Mouse (Mus musculus) small intestine, adult 2 months (tissue): ENCODE measurements around the gene Gstm4. TPM values are rescaled to one million over a fixed set of nuclear protein-coding genes. Genes with fewer than 3 reads are reported as not detected.
A peak's percentile ranks its signal among the peaks of the same experiment; 100 is the strongest.

ENCODE experiments used
- H3K27ac ChIP-seq: fragments of 200-500 bp; 2 replicates; pipeline ENCODE4 v1.5.1; 2012; ENCODE audit warnings: low read depth, low read length, control low read depth, inconsistent platforms; ENCODE audit not compliant: insufficient read depth
- H3K27me3 ChIP-seq: fragments of 200-500 bp; 2 replicates; pipeline ENCODE4 v1.6.1; 2012; ENCODE audit warnings: mild to moderate bottlenecking, moderate library complexity, low read length, inconsistent platforms; ENCODE audit not compliant: control insufficient read depth, insufficient read depth
- H3K36me3 ChIP-seq: fragments of 200-500 bp; 2 replicates; pipeline ENCODE4 v1.6.1; 2012; ENCODE audit warnings: mild to moderate bottlenecking, low read length, control low read depth, inconsistent platforms; ENCODE audit not compliant: control insufficient read depth, insufficient read depth
- H3K4me1 ChIP-seq: fragments of 200-500 bp; 2 replicates; pipeline ENCODE4 v1.6.1; 2012; ENCODE audit warnings: low read length, inconsistent platforms, mixed read lengths; ENCODE audit not compliant: control insufficient read depth, insufficient read depth, insufficient read length
- H3K4me3 ChIP-seq: fragments of 200-500 bp; 2 replicates; pipeline ENCODE4 v1.5.1; 2012; ENCODE audit warnings: low read depth, mild to moderate bottlenecking, control low read depth, inconsistent platforms, low read length, moderate library complexity
- CTCF ChIP-seq: fragments of 200-500 bp; IDR thresholded peaks from 2 replicates; pipeline ENCODE4 v1.5.1; 2012; ENCODE audit warnings: low read depth, mild to moderate bottlenecking, control low read depth, inconsistent platforms, low read length, moderate library complexity, mixed read lengths; ENCODE audit not compliant: insufficient replicate concordance, insufficient read length; ENCODE audit errors: extremely low read depth
- POLR2A ChIP-seq: fragments of 200-500 bp; IDR thresholded peaks from 2 replicates; pipeline ENCODE4 v1.6.1; 2012; ENCODE audit warnings: low read depth, mild to moderate bottlenecking, control low read depth, inconsistent platforms, low read length, moderate library complexity
- WGBS: fragments of 180-500 bp; shearing (Covaris S2); methylation state at CpG from one replicate; pipeline ENCODE4 v1.1.7; 2018; 5-methylcytosine and 5-hydroxymethylcytosine counted together
- polyA plus RNA-seq: library from polyadenylated mRNA; depleted of rRNA; stranded (reverse); fragments of >200 nt; gene quantifications from 2 replicates; pipeline ENCODE4 v1.2.3, GENCODE M21; 2012

Gstm4 gene
- polyA plus RNA-seq, 1 experiment: 5.6 TPM

DNA sequence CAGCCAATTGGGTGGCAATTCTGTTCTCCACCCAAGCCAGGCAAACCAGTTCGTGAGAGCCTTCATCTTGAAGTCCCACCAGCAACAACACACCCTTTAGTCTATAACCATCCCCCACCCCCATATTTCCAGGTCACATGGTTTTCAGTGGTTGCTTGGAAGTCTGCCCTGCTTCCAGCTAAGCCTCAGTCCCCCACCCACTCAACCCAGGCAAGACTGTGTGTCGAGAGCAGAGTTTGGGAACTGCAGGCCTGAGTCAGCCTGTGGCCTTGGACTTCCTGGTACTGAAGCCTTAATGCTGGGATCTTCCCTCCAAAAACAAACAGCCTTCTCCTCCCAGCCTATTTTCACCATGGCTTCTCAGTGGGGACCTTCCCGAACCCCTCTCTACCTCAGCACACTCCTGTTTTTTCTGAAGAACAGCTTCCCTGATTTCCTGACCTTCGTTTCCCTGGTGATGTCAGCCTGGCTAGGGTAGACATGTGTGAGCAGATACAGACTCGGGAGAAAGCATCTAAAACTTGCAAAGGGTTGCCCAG is 44.2 kb upstream of the Gstm4 start:
- H3K27ac ChIP-seq: no peak overlapping the region
- WGBS: 64% methylated on average over 5 of the region's 5 CpGs

DNA sequence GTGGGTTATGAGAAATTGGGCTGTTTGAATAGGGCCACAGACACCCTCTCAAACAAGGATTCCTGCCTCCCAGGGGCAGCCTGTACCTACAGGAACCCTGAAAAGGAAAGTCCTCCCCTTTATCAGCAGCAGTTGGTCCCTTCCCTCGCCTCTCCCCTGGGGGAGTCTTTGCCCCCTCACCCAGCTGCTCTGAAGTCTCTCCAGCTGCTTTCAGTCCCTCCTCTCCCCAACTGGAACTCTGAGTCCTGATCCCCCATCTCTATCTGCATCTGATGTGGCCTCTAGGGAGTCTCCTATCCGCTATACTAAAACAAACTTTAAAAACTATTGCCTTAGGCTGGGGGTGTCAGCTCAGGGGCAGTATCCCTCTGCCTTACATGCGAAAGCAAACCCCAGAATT is 42.6 kb upstream of the Gstm4 start:
- 76% methylated on average over 3 of the region's 3 CpGs for WGBS
- H3K27ac ChIP-seq: 0 out of 2 replicates have a peak overlapping the region, but pooled peaks have one; percentile 32
- no peak for TF ChIP-seq POLR2A
- no peak for TF ChIP-seq CTCF

More for the DNA sequence above, 44.2 kb upstream of the Gstm4 start:
- TF ChIP-seq POLR2A (no peak), CTCF (no peak)
- Histone ChIP-seq H3K27me3 (no peaks in the 10 kb centered on the region), H3K4me3 (no peak overlapping the region), H3K4me1 (peaks cover 12% of the 10 kb centered on the region; the same call in 1 of the 2 replicates), H3K36me3 (no peaks in the 10 kb centered on the region)

DNA sequence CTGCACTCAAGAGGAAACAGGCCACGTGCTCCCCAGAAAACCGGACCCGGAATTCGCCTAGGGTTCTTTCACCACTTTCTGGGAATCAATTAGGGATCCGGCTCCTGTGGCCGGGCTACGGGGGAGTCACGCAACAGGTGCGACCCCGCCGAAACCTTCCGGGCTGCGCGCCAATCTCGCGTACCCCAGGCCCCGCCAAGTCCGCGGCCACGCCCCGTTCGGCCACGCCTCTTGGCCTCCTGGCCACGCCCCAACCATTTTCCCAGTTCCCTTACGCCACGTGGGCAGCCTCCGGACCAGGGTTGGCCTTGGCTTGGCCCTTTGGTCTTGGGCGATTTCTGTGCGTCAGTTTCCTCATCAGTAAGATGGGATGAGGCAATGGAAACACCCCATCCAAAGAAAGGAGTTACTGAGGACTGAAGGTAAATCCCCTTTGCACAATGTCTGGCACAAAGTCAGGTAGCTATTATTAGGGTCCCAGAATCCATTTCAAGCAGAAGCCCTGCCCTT is 41.8 kb upstream of the Gstm4 start, which contains the start of gene Ampd2:
Gene Ampd2 (minus strand): TSS at position 182 of the 510 bp plus-strand sequence.
- TF ChIP-seq CTCF (no peak), POLR2A (no peak)
- peaks cover 13% of the 10 kb centered on the region; the same call in 1 of the 2 replicates for H3K4me1 ChIP-seq
- peak within 1 kb of the TSS; percentile 87 for H3K27ac ChIP-seq
- no peaks in the 10 kb centered on the region for H3K36me3 ChIP-seq
- under 1% methylated on average over 29 of the region's 29 CpGs for WGBS
- no peaks in the 10 kb centered on the region for H3K27me3 ChIP-seq
- peak within 1 kb of the TSS; percentile 76 for H3K4me3 ChIP-seq

More for the DNA sequence above, 42.6 kb upstream of the Gstm4 start:
- no peaks in the 10 kb centered on the region for H3K27me3 ChIP-seq
- H3K36me3 ChIP-seq: no peaks in the 10 kb centered on the region
- no peak overlapping the region for H3K4me3 ChIP-seq
- H3K4me1 ChIP-seq: peaks cover 13% of the 10 kb centered on the region; the same call in 1 of the 2 replicates

DNA sequence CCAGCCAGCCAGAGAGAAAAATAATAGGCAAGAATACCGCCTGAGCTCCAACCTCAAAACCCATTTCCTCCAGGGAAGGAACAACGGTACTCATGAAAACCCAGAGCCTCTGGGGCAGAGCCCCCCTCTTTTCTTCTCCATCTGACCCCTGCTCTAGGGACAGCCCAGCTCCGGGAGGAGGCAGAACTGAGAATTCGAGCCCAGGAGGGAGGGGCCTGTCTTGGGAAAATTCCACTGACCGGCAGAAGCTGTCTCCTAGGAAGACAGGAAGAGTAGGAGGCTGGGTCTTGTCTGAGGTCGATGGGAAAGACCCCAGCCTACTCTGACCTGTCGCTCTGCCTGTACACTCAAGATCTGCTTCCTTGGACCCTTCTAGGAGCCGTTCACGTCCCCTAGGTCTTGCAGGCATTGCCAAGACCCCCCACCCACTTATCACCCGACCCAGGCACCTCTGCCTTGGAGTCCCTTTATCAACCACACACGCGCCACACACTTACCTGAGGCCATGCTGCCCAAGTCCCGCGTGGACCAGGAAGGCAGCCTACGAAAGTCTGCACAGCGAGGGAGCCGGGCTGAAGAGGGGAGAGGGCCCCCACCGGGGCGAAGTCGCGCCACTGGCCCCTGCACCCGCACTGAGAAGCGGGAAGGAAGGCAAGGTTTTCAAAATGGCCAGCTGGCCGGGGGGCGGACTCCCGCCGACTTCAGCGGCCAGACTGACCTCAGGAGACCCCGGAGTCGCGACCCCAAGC is 41.2 kb upstream of the Gstm4 start:
- WGBS: under 1% methylated on average over 31 of the region's 31 CpGs
- Histone ChIP-seq H3K27me3 (no peaks in the 10 kb centered on the region), H3K36me3 (no peaks in the 10 kb centered on the region), H3K4me3 (peak overlapping the region; percentile 76), H3K27ac (peak overlapping the region; percentile 87), H3K4me1 (peaks cover 13% of the 10 kb centered on the region; the same call in 1 of the 2 replicates)
- no peak; the same call in 1 of the 2 replicates for TF ChIP-seq POLR2A
- no peak for TF ChIP-seq CTCF

DNA sequence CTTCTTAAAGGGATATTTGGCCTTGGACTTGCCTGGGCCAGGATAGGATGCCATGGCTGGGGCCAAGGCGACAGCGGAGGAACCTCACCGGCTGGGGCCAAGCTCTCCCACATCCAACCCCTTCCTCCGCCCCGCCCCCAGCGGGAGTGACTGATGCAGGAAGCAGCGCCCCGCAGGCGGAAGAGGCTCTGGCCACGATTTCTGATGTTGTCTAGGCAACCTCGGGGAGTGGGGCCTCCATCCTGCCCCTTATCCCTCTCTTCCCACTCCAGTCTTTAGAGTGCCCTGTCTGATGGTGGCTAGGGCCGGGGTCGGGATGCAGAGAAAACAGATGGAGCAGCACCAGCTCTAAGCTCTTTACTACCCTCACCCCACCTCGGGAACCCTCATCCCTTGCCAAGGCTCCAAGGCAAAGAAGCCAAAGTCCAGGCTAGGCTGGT is 40.6 kb upstream of the Gstm4 start:
- TF ChIP-seq CTCF (no peak), POLR2A (0 out of 2 replicates have a peak, but pooled peaks have one; percentile 12)
- H3K27ac ChIP-seq: peak overlapping the region; percentile 87
- no peaks in the 10 kb centered on the region for H3K27me3 ChIP-seq
- 2% methylated on average over 14 of the region's 14 CpGs for WGBS
- peak overlapping the region; percentile 76 for H3K4me3 ChIP-seq
- peaks cover 13% of the 10 kb centered on the region; the same call in 1 of the 2 replicates for H3K4me1 ChIP-seq
- H3K36me3 ChIP-seq: peaks cover 4% of the 10 kb centered on the region; the same call in 1 of the 2 replicates

DNA sequence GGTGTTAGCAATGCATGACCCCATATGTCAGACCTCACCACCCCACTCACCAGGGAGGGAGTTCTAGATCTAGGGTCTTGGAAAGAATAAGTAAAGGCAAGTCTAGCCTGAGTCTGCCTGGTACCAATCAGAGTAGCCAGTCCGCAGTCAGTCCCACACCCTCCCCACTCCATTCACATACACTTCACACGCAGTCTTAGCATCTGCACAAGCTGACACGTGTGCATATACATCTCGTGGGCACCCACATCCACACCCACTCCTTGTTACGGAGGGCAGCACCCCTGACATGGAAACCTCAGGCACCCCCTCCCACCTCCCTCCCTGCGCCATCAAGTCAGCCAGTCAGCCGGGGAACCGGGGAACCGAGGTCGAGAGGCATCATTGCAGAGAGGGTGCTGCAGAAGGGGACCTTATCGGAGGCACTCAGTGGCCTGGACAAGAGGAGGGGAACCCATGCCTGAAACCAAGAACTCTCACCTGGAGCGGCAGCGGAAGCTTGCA is 40.1 kb upstream of the Gstm4 start:
- no peaks in the 10 kb centered on the region for H3K27me3 ChIP-seq
- 8% methylated on average over 13 of the region's 13 CpGs for WGBS
- TF ChIP-seq CTCF (no peak), POLR2A (no peak)
- peaks cover 9% of the 10 kb centered on the region; the same call in 1 of the 2 replicates for H3K36me3 ChIP-seq
- H3K4me1 ChIP-seq: peaks cover 13% of the 10 kb centered on the region; the same call in 1 of the 2 replicates
- H3K4me3 ChIP-seq: peak overlapping the region; percentile 76
- no peak overlapping the region for H3K27ac ChIP-seq

DNA sequence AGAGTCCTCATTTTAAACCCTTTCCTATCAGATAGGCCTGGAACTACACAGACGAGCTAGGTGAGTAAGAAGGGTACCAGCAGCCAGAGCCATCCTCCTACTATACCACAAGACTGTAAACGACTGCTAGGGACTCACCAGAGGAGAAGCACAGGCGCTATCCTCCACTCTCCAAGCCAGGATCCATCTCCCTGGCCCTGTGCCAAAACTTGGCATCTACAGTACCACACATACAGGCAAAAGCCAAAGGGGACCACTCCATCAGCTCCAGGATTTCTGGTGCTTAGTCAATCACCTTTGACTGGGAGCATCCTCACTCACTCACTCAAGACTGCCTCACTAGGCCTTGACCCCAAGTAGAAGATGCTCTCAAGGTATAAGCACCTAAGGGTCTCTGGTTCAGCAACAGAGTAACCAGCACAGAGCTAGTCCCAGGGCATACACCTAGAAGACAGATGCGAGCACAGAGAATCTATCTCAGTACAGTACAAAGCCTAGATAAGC is 39.3 kb upstream of the Gstm4 start:
- Histone ChIP-seq H3K36me3 (peaks cover 14% of the 10 kb centered on the region), H3K4me3 (no peak overlapping the region), H3K27ac (no peak overlapping the region), H3K27me3 (no peaks in the 10 kb centered on the region), H3K4me1 (peaks cover 13% of the 10 kb centered on the region; the same call in 1 of the 2 replicates)
- 50% methylated on average over 4 of the region's 4 CpGs for WGBS
- TF ChIP-seq POLR2A (no peak), CTCF (no peak)
